Mouse (Mus musculus) forebrain, embryonic 11.5 days (tissue): ENCODE data around the gene Olfr557. TPM values are rescaled to one million over a fixed set of nuclear protein-coding genes. Genes with fewer than 3 reads are reported as not detected.

Source experiments
- ATAC-seq: fragments of 200-750 bp; cut with Nextera tagmentation; replicated peaks from 2 replicates; pipeline ENCODE4 v1.8.0; 2017; ENCODE audit warnings: moderate TSS enrichment; ENCODE audit not compliant: low FRiP score
- DNase-seq: peaks from one replicate; pipeline ENCODE4 v3.0.0-alpha.2; 2017; ENCODE audit warnings: low spot score
- H3K27ac ChIP-seq: fragments of 300-500 bp; sonication (generic); 2 replicates; pipeline ENCODE4 v1.5.1; 2014; ENCODE audit warnings: low read depth, low read length
- H3K27me3 ChIP-seq: fragments of 300-500 bp; sonication (generic); 2 replicates; pipeline ENCODE4 v1.6.1; 2014; ENCODE audit warnings: mild to moderate bottlenecking, low read length, mixed read lengths; ENCODE audit not compliant: control insufficient read depth, insufficient read depth
- H3K36me3 ChIP-seq: fragments of 300-500 bp; sonication (generic); 2 replicates; pipeline ENCODE4 v1.6.1; 2014; ENCODE audit warnings: mild to moderate bottlenecking, low read length, moderate library complexity, mixed read lengths; ENCODE audit not compliant: control insufficient read depth, insufficient read depth
- H3K4me1 ChIP-seq: fragments of 300-500 bp; sonication (generic); replicated peaks from 2 replicates; pipeline ENCODE4 v1.6.1; 2014; ENCODE audit warnings: low read length, mixed read lengths; ENCODE audit not compliant: control insufficient read depth, insufficient read depth
- H3K4me2 ChIP-seq: fragments of 300-500 bp; sonication (generic); 2 replicates; pipeline ENCODE4 v1.6.1; 2014; ENCODE audit warnings: low read depth, mild to moderate bottlenecking, low read length, moderate library complexity, mixed read lengths; ENCODE audit not compliant: severe bottlenecking
- H3K4me3 ChIP-seq: fragments of 300-500 bp; sonication (generic); 2 replicates; pipeline ENCODE4 v1.5.1; 2014; ENCODE audit warnings: low read depth, low read length
- H3K9ac ChIP-seq: fragments of 300-500 bp; sonication (generic); 2 replicates; pipeline ENCODE4 v1.6.1; 2014; ENCODE audit warnings: low read length
- H3K9me3 ChIP-seq: fragments of 300-500 bp; sonication (generic); 2 replicates; pipeline ENCODE4 v1.6.1; 2016; ENCODE audit warnings: low read length, mixed read lengths; ENCODE audit not compliant: control insufficient read depth
- WGBS: fragments of 180-500 bp; shearing (Covaris S2); extraction: QIAGEN DNeasy Blood & Tissue Kit; methylation state at CpG from one replicate; pipeline ENCODE4 v1.1.7; 2014; 5-methylcytosine and 5-hydroxymethylcytosine counted together
- polyA plus RNA-seq: library from polyadenylated mRNA; unstranded; fragments of >200 nt; fragmentation: Nextera tagmentation; extraction: Ambion mirVana; gene quantifications from 2 replicates; pipeline ENCODE4 v1.2.1, GENCODE M21; 2014

Gene Olfr557
- polyA plus RNA-seq, 1 experiment from 2014 or later: not detected

DNA sequence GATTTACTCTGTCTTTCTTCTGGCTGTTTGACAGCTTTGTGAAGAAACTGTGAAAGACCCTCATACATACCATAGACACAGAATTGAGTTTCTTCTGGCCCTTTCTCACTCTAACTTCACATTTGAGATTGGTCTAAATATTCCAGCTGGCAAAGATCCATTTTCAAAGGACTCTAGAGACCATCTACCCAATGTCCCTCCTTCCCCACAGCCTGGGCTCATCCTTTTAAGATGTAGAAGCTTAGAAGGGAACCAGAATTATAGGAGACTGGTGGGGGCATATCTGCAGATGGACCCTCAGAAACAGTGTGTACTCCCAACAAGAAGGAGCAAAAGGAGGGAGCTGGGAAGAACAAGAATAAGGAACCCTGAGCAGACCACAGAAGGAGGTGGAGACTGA, 6.2 kb downstream of the Olfr557 start, which contains the start of gene Olfr558:
Gene Olfr558, plus strand, starts transcription at position 301 of the 400 bp plus-strand sequence.
- H3K9me3 ChIP-seq: no peaks in the 10 kb centered on the region
- no peak within 1 kb of the TSS for H3K9ac ChIP-seq
- H3K27me3 ChIP-seq: no peaks in the 10 kb centered on the region
- no peak for DNase-seq
- no peaks in the 10 kb centered on the region for H3K4me1 ChIP-seq
- H3K27ac ChIP-seq: no peak within 1 kb of the TSS
- no peaks in the 10 kb centered on the region for H3K36me3 ChIP-seq
- H3K4me3 ChIP-seq: no peak within 1 kb of the TSS
- no peak within 1 kb of the TSS for H3K4me2 ChIP-seq
- no peak for ATAC-seq

- no peaks in the 10 kb centered on the region for H3K9me3 ChIP-seq
- H3K27me3 ChIP-seq: no peaks in the 10 kb centered on the region
- no peaks in the 10 kb centered on the region for H3K36me3 ChIP-seq
- no peak within 1 kb of the TSS for H3K9ac ChIP-seq
- no peak within 1 kb of the TSS for H3K27ac ChIP-seq
- H3K4me2 ChIP-seq: no peak within 1 kb of the TSS
- H3K4me1 ChIP-seq: no peaks in the 10 kb centered on the region
- 45% methylated on average over 1 of the region's 1 CpGs for WGBS
- no peak for ATAC-seq
- DNase-seq: no peak
- no peak within 1 kb of the TSS for H3K4me3 ChIP-seq
These were observed 23.3 kb downstream of the Olfr557 start, which contains the start of gene Olfr33 for GRCm38 (mm10) chr7:102718970-102719369. TSS of gene Olfr33 (minus strand) at chr7:102719070.

DNA sequence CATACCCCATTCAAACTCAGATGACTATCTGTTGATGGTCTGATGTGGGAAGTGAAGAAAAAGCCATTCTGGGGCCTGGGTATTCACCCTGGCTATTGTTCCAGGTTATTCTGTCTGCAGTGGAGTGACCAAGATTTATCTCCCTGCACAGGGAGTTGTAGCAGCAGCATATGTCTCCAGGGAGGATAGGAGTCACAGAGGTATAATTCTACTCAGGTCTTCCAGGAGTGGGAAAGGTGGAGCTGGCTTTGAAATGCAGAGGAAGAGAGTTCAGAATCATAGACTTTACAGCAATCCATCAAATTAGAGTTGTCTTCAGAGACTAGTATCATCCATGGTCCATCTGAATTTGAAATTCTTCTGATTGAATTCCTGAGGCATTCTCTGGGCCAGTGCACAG, 31.7 kb downstream of the Olfr557 start, which contains the start of gene Olfr559:
Gene Olfr559, minus strand, starts transcription at position 101 of the 400 bp plus-strand sequence.
- no peak within 1 kb of the TSS for H3K4me2 ChIP-seq
- no peaks in the 10 kb centered on the region for H3K27me3 ChIP-seq
- H3K27ac ChIP-seq: no peak within 1 kb of the TSS
- H3K9me3 ChIP-seq: no peaks in the 10 kb centered on the region
- DNase-seq (no peak), ATAC-seq (no peak)
- H3K4me3 ChIP-seq: no peak within 1 kb of the TSS
- no peak within 1 kb of the TSS for H3K9ac ChIP-seq
- H3K36me3 ChIP-seq: no peaks in the 10 kb centered on the region
- no peaks in the 10 kb centered on the region for H3K4me1 ChIP-seq

- no peak for DNase-seq
- ATAC-seq: no peak
These were observed 38.1 kb downstream of the Olfr557 start for GRCm38 (mm10) chr7:102733793-102734192.

DNA sequence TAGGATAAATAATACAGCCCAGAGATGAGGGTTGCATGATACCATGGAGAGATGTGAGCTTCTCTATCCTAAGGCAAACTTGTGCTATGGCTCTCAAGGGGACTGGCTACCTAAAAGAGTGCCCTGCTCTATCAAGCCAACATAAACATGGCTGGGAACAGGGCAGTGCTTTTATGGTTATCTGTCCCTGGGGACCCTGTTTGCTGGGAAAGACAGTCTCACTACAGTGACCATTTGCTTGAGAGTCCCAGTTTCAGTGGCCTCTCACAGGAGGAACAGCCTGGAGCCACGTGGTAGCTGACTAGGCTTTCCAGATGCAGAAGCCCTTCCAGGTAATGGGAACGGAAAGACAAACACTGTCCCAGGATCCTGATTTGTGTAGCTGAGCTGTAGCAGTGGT, 42.0 kb downstream of the Olfr557 start:
- 72% methylated on average over 2 of the region's 2 CpGs for WGBS

More at GRCm38 (mm10) chr7:102733793-102734192, 38.1 kb downstream of the Olfr557 start:
- no peaks in the 10 kb centered on the region for H3K9me3 ChIP-seq
- H3K9ac ChIP-seq: no peak overlapping the region
- H3K27me3 ChIP-seq: no peaks in the 10 kb centered on the region
- no peaks in the 10 kb centered on the region for H3K36me3 ChIP-seq
- no peaks in the 10 kb centered on the region for H3K4me1 ChIP-seq
- no peak overlapping the region for H3K4me2 ChIP-seq
- 100% methylated on average over 1 of the region's 1 CpGs for WGBS
- no peak overlapping the region for H3K27ac ChIP-seq
- H3K4me3 ChIP-seq: no peak overlapping the region

More for the DNA sequence above, 42.0 kb downstream of the Olfr557 start:
- Histone ChIP-seq H3K4me1 (no peaks in the 10 kb centered on the region), H3K27ac (no peak overlapping the region), H3K27me3 (no peaks in the 10 kb centered on the region), H3K9me3 (no peaks in the 10 kb centered on the region), H3K4me2 (no peak overlapping the region), H3K36me3 (no peaks in the 10 kb centered on the region), H3K9ac (no peak overlapping the region), H3K4me3 (no peak overlapping the region)
- DNase-seq (no peak), ATAC-seq (no peak)

Other genes with a start within 250 kb of the Olfr557 start
- 1.0 and 1.5 TPM in 2 replicates for gene Olfr543, start 214.2 kb upstream of the Olfr557 start, polyA plus RNA-seq
- 0.11 and 0.40 TPM in 2 replicates for gene Olfr544, start 207.6 kb upstream of the Olfr557 start, polyA plus RNA-seq
- 0.09 and 0.12 TPM in 2 replicates for gene Olfr545, start 196.3 kb upstream of the Olfr557 start, polyA plus RNA-seq
- not detected in 2 replicates for gene Olfr547, start 161.2 kb upstream of the Olfr557 start, polyA plus RNA-seq
- gene Olfr548-ps1, start 155.0 kb upstream of the Olfr557 start, polyA plus RNA-seq: not detected in 2 replicates
- not detected in 2 replicates for gene Olfr549, start 146.0 kb upstream of the Olfr557 start, polyA plus RNA-seq
- 0.16 and 0.25 TPM in 2 replicates for gene Trim21, start 130.4 kb upstream of the Olfr557 start, polyA plus RNA-seq
- gene Olfr550, start 124.5 kb upstream of the Olfr557 start, polyA plus RNA-seq: not detected in 2 replicates
- not detected in 2 replicates for gene Olfr551, start 104.0 kb upstream of the Olfr557 start, polyA plus RNA-seq
- gene Olfr552, start 98.1 kb upstream of the Olfr557 start, polyA plus RNA-seq: not detected in 2 replicates
- not detected in 2 replicates for gene Olfr553, start 77.7 kb upstream of the Olfr557 start, polyA plus RNA-seq
- gene Olfr554, start 57.5 kb upstream of the Olfr557 start, polyA plus RNA-seq: not detected in 2 replicates
- gene Olfr555, start 37.1 kb upstream of the Olfr557 start, polyA plus RNA-seq: not detected in 2 replicates
- gene Olfr556, start 31.0 kb upstream of the Olfr557 start, polyA plus RNA-seq: not detected in 2 replicates
- gene Trim68, start 8.6 kb upstream of the Olfr557 start, polyA plus RNA-seq: 11.0 and 12.0 TPM in 2 replicates
- gene Olfr558, start 6.3 kb downstream of the Olfr557 start, polyA plus RNA-seq: not detected in 2 replicates
- gene Olfr33, start 23.2 kb downstream of the Olfr557 start, polyA plus RNA-seq: not detected in 2 replicates
- not detected in 2 replicates for gene Olfr559, start 31.6 kb downstream of the Olfr557 start, polyA plus RNA-seq
- not detected in 2 replicates for gene Olfr560, start 63.5 kb downstream of the Olfr557 start, polyA plus RNA-seq
- not detected in 2 replicates for gene Olfr78, start 63.6 kb downstream of the Olfr557 start, polyA plus RNA-seq
- gene Olfr561, start 75.3 kb downstream of the Olfr557 start, polyA plus RNA-seq: not detected in 2 replicates
- gene Olfr564, start 107.6 kb downstream of the Olfr557 start, polyA plus RNA-seq: not detected in 2 replicates
- not detected in 2 replicates for gene Olfr566, start 162.9 kb downstream of the Olfr557 start, polyA plus RNA-seq
- not detected in 2 replicates for gene Olfr568, start 181.2 kb downstream of the Olfr557 start, polyA plus RNA-seq
- not detected in 2 replicates for gene Olfr569, start 195.0 kb downstream of the Olfr557 start, polyA plus RNA-seq
- gene Olfr570, start 198.7 kb downstream of the Olfr557 start, polyA plus RNA-seq: not detected in 2 replicates
- gene Olfr571, start 221.6 kb downstream of the Olfr557 start, polyA plus RNA-seq: 0.17 and 0.19 TPM in 2 replicates
- not detected in 2 replicates for gene Olfr572, start 228.5 kb downstream of the Olfr557 start, polyA plus RNA-seq
- gene Olfr573-ps1, start 246.7 kb downstream of the Olfr557 start, polyA plus RNA-seq: not detected in 2 replicates